Mouse (Mus musculus) neural tube, embryonic 14.5 days (tissue): Measurements from ENCODE around the gene Ptpn3. TPM values are rescaled to one million over a fixed set of nuclear protein-coding genes. Genes with fewer than 3 reads are reported as not detected.
"Not testable (repeated sequence)": the region's sequence is repeated elsewhere in the genome, so short reads cannot be mapped to it uniquely, and the experiment has no call there.

Source experiments
- ATAC-seq: fragments of 200-750 bp; cut with Nextera tagmentation; 2 replicates; pipeline ENCODE4 v1.8.0; 2017; ENCODE audit warnings: low read depth, mild to moderate bottlenecking, moderate TSS enrichment, moderate library complexity
- H3K27ac ChIP-seq: fragments of 300-500 bp; sonication (generic); 2 replicates; pipeline ENCODE4 v1.5.1; 2014; ENCODE audit warnings: low read depth, mild to moderate bottlenecking, control low read depth, low read length, moderate library complexity, mixed read lengths
- H3K27me3 ChIP-seq: fragments of 300-500 bp; sonication (generic); 2 replicates; pipeline ENCODE4 v1.6.1; 2014; ENCODE audit warnings: low read length; ENCODE audit not compliant: control insufficient read depth, insufficient read depth
- H3K36me3 ChIP-seq: fragments of 300-500 bp; sonication (generic); 2 replicates; pipeline ENCODE4 v1.6.1; 2014; ENCODE audit warnings: low read length, mixed read lengths; ENCODE audit not compliant: control insufficient read depth, insufficient read depth
- H3K4me1 ChIP-seq: fragments of 300-500 bp; sonication (generic); 2 replicates; pipeline ENCODE4 v1.6.1; 2014; ENCODE audit warnings: low read length; ENCODE audit not compliant: control insufficient read depth, insufficient read depth
- H3K4me2 ChIP-seq: fragments of 300-500 bp; sonication (generic); 2 replicates; pipeline ENCODE4 v1.6.1; 2014; ENCODE audit warnings: mild to moderate bottlenecking, low read depth, low read length, control low read depth
- H3K4me3 ChIP-seq: fragments of 300-500 bp; sonication (generic); 2 replicates; pipeline ENCODE4 v1.5.1; 2014; ENCODE audit warnings: low read depth, low read length, control low read depth, mixed read lengths
- H3K9ac ChIP-seq: fragments of 300-500 bp; sonication (generic); replicated peaks from 2 replicates; pipeline ENCODE4 v1.6.1; 2014; ENCODE audit warnings: low read depth, mild to moderate bottlenecking, control low read depth, low read length, mixed read lengths
- H3K9me3 ChIP-seq: fragments of 300-500 bp; sonication (generic); 2 replicates; pipeline ENCODE4 v1.6.1; 2016; ENCODE audit warnings: low read length; ENCODE audit not compliant: control insufficient read depth
- whole genome bisulfite sequencing: fragments of 180-500 bp; shearing (Covaris S2); extraction: QIAGEN DNeasy Blood & Tissue Kit; methylation state at CpG from one replicate; pipeline ENCODE4 v1.1.7; 2014; 5-methylcytosine and 5-hydroxymethylcytosine counted together
- polyA plus RNA-seq: library from polyadenylated mRNA; unstranded; fragments of >200 nt; fragmentation: Nextera tagmentation; extraction: Ambion mirVana; gene quantifications from 2 replicates; pipeline ENCODE4 v1.2.1, GENCODE M21; 2014

Gene Ptpn3
- polyA plus RNA-seq, 1 experiment from 2014 or later, result 7.6 TPM

DNA sequence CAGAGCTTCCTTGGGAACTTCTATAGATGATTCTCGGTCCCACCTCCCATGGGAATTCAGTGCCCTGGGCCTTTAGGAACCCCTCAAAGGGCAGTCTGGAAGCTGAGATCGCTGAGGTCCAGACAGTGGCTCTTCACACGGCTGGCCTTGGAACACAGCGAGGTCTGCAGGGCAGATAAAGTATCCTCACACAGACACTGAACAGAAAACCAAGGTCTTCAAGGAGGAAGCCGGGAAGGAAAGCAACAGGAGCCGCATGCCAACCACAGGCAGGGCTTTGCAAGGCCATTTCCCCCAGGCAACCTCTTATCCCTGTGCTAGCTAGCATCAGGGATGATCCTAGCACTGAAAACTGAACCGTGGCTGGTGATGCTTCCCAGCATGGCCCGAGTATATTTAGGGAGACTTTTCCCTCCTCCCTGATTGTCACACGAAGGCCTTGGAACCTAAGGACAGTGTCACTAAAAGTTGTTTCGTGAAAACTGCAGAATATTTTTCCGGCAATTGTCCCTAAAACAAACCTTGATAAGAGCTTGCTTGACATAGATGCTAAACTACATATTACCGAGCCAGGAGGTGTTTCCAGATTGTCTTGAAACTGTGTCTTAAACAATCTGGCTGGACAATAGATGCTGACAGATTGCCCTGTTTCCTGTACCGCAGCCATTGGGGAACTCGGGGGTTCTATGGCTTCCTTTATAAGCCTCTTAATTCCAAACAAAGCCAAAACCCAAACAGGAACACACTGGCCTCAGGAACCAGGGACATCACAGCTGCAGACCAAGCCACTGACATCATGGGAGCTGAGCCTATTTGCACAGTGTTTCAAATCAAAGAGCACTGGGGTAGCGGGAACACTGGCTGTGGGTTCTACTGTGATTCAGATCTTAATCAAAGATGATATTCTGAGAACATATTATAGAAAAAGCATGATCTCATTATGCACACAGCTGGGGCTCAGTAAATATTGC, 27.8 kb downstream of the Ptpn3 start:
- H3K4me2 ChIP-seq, result no peak overlapping the region
- no peak for ATAC-seq
- 48% methylated on average over 15 of the region's 15 CpGs for WGBS
- H3K9ac ChIP-seq, result no peak overlapping the region
- H3K4me3 ChIP-seq, result no peak overlapping the region
- no peaks in the 10 kb centered on the region for H3K27me3 ChIP-seq
- H3K36me3 ChIP-seq, result no peaks in the 10 kb centered on the region
- 0 out of 2 replicates have a peak, but pooled peaks cover 6% of the 10 kb centered on the region for H3K4me1 ChIP-seq
- no peak overlapping the region for H3K27ac ChIP-seq
- no peaks in the 10 kb centered on the region for H3K9me3 ChIP-seq

DNA sequence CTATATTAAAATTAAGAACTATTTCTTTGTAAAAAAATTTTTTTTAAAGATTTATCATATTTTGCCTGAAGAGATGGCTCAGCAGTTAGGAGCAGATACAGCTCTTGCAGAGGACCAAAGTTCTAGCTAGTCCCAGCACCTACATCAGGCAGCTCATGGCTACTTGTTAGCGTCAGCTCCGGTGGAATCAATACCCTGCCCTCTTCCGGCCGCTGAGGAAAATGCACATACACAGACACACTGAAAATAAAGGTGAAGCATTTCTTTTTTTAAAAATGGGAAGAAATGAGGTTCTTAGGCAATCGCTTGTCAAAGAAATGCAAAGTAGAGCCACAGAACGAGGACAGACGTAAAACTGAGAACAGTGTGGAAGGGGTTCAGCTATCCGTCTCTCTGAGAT, 30.6 kb downstream of the Ptpn3 start:
- Histone ChIP-seq H3K36me3 (no peaks in the 10 kb centered on the region), H3K9me3 (no peaks in the 10 kb centered on the region), H3K9ac (no peak overlapping the region), H3K4me2 (no peak overlapping the region), H3K4me1 (0 out of 2 replicates have a peak, but pooled peaks cover 6% of the 10 kb centered on the region), H3K4me3 (no peak overlapping the region), H3K27me3 (no peaks in the 10 kb centered on the region), H3K27ac (no peak overlapping the region)
- WGBS, result 90% methylated on average over 8 of the region's 8 CpGs
- ATAC-seq, result no peak

DNA sequence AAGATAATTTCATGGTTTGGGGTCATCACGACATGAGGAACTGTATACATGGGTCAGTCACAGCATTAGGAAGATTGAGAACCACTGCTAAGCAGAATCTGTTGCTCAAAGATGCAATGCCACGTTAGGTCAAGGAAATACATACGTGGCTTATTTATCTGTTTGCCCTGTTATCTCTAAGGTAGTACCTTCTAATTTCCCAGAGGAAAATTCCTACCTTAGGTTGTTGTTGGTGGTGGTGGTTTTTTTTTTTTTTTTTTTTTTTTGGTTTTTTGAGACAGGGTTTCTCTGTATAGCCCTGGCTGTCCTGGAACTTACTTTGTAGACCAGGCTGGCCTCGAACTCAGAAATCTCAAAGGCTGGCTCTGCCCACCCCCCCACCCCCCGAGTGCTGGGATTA, 31.1 kb downstream of the Ptpn3 start:
- not testable (repeated sequence) for H3K9me3 ChIP-seq, H3K27ac ChIP-seq, H3K27me3 ChIP-seq, ATAC-seq, H3K9ac ChIP-seq, H3K4me1 ChIP-seq, H3K4me2 ChIP-seq, H3K4me3 ChIP-seq, H3K36me3 ChIP-seq
- 91% methylated on average over 5 of the region's 5 CpGs for WGBS

DNA sequence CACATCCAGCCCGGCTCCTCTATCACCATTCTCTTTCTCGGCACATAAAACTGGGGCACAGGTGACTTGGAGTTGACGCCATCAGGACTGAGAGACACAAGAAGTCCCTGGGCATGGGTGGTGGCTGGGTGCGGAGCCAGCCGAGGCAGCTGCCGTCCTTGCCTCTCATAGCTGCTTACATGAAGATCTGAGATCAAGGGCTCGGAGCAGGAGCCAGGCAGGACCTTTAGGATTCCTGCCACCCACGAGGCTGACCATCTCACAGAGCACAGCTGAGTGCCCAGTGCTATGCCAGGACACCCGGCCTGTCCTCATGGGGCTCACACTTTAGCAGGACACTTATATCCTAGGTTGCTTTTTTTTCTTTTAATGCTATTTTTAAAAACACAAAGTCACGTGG, 32.3 kb downstream of the Ptpn3 start:
- H3K27ac ChIP-seq, result no peak overlapping the region
- no peak overlapping the region for H3K4me2 ChIP-seq
- no peak overlapping the region for H3K9ac ChIP-seq
- H3K4me1 ChIP-seq, result 0 out of 2 replicates have a peak, but pooled peaks cover 3% of the 10 kb centered on the region
- no peaks in the 10 kb centered on the region for H3K27me3 ChIP-seq
- H3K4me3 ChIP-seq, result no peak overlapping the region
- H3K9me3 ChIP-seq, result no peaks in the 10 kb centered on the region
- no peak for ATAC-seq
- H3K36me3 ChIP-seq, result no peaks in the 10 kb centered on the region
- WGBS, result 89% methylated on average over 10 of the region's 10 CpGs

DNA sequence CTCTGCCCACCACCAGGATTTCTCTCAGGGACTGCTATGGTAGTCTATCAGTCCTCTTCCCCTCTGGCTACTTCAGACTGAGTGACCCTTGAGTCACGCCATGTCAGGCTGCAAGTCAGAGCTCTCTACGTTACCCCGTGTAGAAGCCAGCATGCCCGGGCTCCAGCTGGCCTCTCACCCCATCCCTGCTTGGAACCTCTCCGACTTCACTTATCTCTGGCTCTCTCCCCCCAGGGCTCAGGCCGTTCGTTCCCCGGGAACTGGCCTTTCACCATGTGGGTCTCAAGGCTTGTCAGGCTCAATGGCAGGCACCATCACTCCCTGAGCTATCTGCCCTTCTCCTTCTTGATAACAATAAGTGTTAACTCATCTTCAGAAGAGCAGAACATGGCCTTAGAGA, 33.3 kb downstream of the Ptpn3 start:
- H3K4me2 ChIP-seq, result no peak overlapping the region
- no peak for ATAC-seq
- H3K4me1 ChIP-seq, result no peaks in the 10 kb centered on the region
- H3K9ac ChIP-seq, result no peak overlapping the region
- 90% methylated on average over 8 of the region's 8 CpGs for WGBS
- H3K9me3 ChIP-seq, result no peaks in the 10 kb centered on the region
- H3K27me3 ChIP-seq, result no peaks in the 10 kb centered on the region
- no peaks in the 10 kb centered on the region for H3K36me3 ChIP-seq
- no peak overlapping the region for H3K27ac ChIP-seq
- no peak overlapping the region for H3K4me3 ChIP-seq

DNA sequence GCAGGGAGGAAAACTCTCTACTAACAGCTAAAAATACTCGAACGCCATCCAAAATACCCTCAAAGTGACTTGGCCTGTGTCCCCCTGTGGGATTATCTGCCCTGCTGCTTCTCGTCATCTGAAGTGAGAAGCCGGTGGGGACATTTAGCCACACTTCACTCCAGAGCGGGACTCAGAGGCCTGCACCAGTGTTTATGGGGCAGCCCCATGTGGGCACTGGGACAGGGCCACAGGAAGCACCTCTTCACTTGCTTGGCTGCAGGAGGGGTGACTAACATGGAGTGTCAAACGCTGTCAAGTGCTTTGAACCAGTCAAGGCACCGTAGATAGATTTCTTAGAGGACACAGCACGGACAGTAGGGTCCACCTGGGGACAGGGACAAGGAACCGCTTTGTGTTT, 35.2 kb downstream of the Ptpn3 start:
- Histone ChIP-seq H3K36me3 (no peaks in the 10 kb centered on the region), H3K4me3 (no peak overlapping the region), H3K4me2 (no peak overlapping the region), H3K9ac (no peak overlapping the region), H3K4me1 (no peaks in the 10 kb centered on the region), H3K9me3 (no peaks in the 10 kb centered on the region), H3K27me3 (no peaks in the 10 kb centered on the region), H3K27ac (no peak overlapping the region)
- no peak for ATAC-seq
- WGBS, result 90% methylated on average over 9 of the region's 9 CpGs

DNA sequence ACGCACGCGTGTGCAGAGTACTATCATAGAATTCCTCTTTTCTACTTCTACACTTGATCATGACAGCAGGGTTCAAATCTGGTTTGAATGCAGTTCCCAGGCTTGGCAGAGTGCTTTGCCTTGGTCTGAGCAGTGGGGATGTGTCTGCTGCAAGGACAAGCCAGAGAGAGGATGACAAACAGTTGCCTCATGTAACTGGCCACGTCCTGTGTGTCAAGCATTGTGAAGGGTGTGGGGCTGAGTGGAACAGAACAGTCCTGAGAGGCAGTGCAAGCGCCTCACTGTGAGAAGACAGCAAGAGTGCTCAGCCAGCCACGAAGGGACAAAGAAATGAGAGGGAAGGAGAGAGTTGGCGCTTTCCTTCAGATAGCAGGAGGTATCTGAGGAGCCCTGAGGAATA, 37.9 kb downstream of the Ptpn3 start:
- Histone ChIP-seq H3K4me2 (no peak overlapping the region), H3K27me3 (no peaks in the 10 kb centered on the region), H3K36me3 (no peaks in the 10 kb centered on the region), H3K9me3 (no peaks in the 10 kb centered on the region), H3K9ac (no peak overlapping the region), H3K27ac (no peak overlapping the region), H3K4me1 (no peaks in the 10 kb centered on the region), H3K4me3 (no peak overlapping the region)
- no peak for ATAC-seq
- WGBS, result 82% methylated on average over 7 of the region's 7 CpGs

DNA sequence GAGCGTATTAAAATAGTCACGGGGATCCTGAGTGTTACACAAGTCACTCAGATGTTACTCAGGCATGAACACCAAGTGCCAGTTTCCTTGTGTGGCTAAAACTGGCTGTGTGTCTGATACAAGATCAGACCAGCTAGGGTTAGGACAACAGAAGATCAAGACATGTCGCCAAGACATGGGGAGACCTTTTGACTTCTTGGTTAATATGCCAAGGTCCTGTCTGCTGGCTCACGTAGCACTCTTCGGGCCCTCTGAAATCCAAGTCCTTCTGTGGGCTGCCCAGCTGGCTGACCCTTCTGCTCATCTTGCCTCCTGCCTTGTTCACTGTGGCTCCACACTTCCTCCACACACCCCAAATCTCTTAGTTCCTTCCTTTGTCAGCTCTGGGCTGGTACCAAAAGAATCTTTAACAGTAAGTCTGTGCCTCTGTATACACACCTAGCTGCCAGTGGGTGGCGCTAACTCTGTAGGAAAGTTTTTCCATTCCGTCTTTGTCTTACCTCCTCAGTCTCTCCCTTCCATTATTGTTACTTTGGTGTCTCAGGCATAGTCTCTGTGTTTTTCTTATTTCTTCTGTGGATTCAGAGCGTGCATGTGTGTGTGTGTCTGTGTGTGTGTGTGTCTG, 38.5 kb downstream of the Ptpn3 start:
- Histone ChIP-seq H3K27ac (no peak overlapping the region), H3K9me3 (no peaks in the 10 kb centered on the region), H3K4me3 (no peak overlapping the region), H3K4me1 (no peaks in the 10 kb centered on the region), H3K27me3 (no peaks in the 10 kb centered on the region), H3K36me3 (no peaks in the 10 kb centered on the region), H3K4me2 (no peak overlapping the region), H3K9ac (no peak overlapping the region)
- no peak for ATAC-seq
- 78% methylated on average over 8 of the region's 8 CpGs for WGBS

DNA sequence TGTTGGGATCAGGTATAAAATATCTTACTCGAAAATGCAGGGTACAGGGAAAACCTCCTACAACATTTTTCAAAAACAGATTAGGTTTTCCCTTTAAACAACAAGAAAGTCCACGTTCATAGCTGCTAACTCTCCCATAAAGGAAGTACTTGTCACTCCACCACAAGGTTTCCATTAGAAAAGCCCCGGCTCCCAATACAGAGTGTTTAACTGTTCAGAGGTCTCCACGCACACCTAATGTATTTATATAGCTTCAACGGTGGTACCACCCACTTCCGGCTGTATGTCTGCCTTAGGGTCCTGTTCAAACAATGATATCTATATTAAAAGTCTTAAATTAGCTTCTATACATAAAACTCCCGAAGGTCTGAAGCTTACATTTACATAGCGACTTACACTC, 39.2 kb downstream of the Ptpn3 start:
- H3K27me3 ChIP-seq, result no peaks in the 10 kb centered on the region
- no peaks in the 10 kb centered on the region for H3K36me3 ChIP-seq
- 0 out of 2 replicates have a peak, but pooled peaks cover 2% of the 10 kb centered on the region for H3K4me1 ChIP-seq
- no peaks in the 10 kb centered on the region for H3K9me3 ChIP-seq
- no peak overlapping the region for H3K27ac ChIP-seq
- H3K4me2 ChIP-seq, result no peak overlapping the region
- H3K4me3 ChIP-seq, result no peak overlapping the region
- no peak overlapping the region for H3K9ac ChIP-seq
- ATAC-seq, result no peak
- WGBS, result 85% methylated on average over 8 of the region's 8 CpGs
